Mouse (Mus musculus): ENCODE measurements around the gene Atp9a.

DNA sequence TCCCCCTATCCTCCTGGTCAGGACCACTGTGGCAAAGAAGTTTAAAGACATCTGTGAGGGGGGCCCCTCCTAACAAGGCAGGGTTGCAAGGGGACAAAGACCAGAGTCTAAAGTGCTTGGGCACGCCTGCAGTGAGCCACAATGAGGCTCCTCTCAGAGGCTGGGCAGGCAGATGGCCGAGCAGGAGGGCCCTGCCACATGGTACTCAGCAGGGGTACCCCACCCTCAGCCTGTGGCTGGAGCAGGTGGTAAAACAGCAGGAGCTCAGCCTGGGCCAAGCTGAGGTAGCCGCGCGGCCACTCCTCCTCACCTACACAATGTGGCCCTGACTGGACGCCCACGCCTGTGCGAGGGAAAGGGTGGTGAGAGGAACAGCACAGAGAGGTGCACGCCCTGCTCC lies 64.6 kb downstream of the Atp9a start:
- no peak for TF ChIP-seq CTCF (IDR thresholded peaks at IDR 0.05; ENCODE audit: borderline replicate concordance, insufficient read depth, low read length)
- TF ChIP-seq POLR2A (IDR thresholded peaks at IDR 0.05; ENCODE audit: low read depth, low read length): no peak
